ENCODE assay signal across 28 mouse cellular contexts in genomic region chr8:92902981-92903380, GRCm38 (mm10). TPM values are rescaled to one million over a fixed set of nuclear protein-coding genes. Genes with fewer than 3 reads are reported as not detected.
DNase-seq lines count a peak whose midpoint lies in the region; ATAC-seq and TF ChIP-seq lines count a peak whose summit lies in the region.
"Had no signal": no experiment of that assay in that cellular context is flagged by ENCODE, and none has a peak within 500 bp of the region (broad histone marks: within the 10 kb centered on the region; RNA-seq: fewer than 3 reads in every experiment).

No protein-coding gene starts in this region.

- no peak overlapping the region for H3K4me2 ChIP-seq in embryonic facial prominence, embryonic 14.5 days (ENCODE audit: low read depth, low read length)
- no peak overlapping the region for H3K4me2 ChIP-seq in midbrain, postnatal 0 days (ENCODE audit: low read depth, low read length, poor library complexity, severe bottlenecking)
- no peak overlapping the region for H3K4me2 ChIP-seq in midbrain, embryonic 16.5 days (ENCODE audit: low read length)
- H3K4me2 ChIP-seq: forebrain, embryonic 12.5 days; forebrain, embryonic 15.5 days; heart, embryonic 13.5 days; hindbrain, embryonic 14.5 days had no signal

- TF ChIP-seq CTCF in midbrain, postnatal 0 days (IDR thresholded peaks at IDR 0.05) = no peak

- no peaks in the 10 kb centered on the region for H3K36me3 ChIP-seq in embryonic facial prominence, embryonic 14.5 days (ENCODE audit: control insufficient read depth, insufficient read depth, low read length)
- no peaks in the 10 kb centered on the region for H3K36me3 ChIP-seq in embryonic facial prominence, embryonic 10.5 days (replicated peaks)
- peaks cover 2% of the 10 kb centered on the region; the same call in 1 of the 2 replicates for H3K36me3 ChIP-seq in midbrain, postnatal 0 days (ENCODE audit: insufficient read depth, low read length)
- H3K36me3 ChIP-seq in midbrain, embryonic 16.5 days (ENCODE audit: control insufficient read depth, insufficient read depth, low read length) = 0 out of 2 replicates have a peak, but pooled peaks cover 3% of the 10 kb centered on the region
- H3K36me3 ChIP-seq: forebrain, embryonic 12.5 days; forebrain, embryonic 15.5 days; heart, embryonic 13.5 days; hindbrain, embryonic 10.5 days had no signal

- ATAC-seq in embryonic facial prominence, embryonic 14.5 days (ENCODE audit: low read depth) = no peak
- no peak for ATAC-seq in midbrain, postnatal 0 days (ENCODE audit: low FRiP score)
- ATAC-seq in midbrain, embryonic 16.5 days = no peak
- ATAC-seq: CD4-positive, CD25-positive, alpha-beta regulatory T cell, adult 4 months; forebrain, embryonic 15.5 days; intestine, postnatal 0 days had no signal

- peak overlapping the region; percentile 55 for H3K27ac ChIP-seq in embryonic facial prominence, embryonic 14.5 days (replicated peaks; ENCODE audit: low read depth, low read length)
- no peak overlapping the region for H3K27ac ChIP-seq in embryonic facial prominence, embryonic 10.5 days (replicated peaks)
- no peak overlapping the region for H3K27ac ChIP-seq in midbrain, postnatal 0 days (ENCODE audit: low read depth, low read length)
- no peak overlapping the region for H3K27ac ChIP-seq in midbrain, embryonic 16.5 days (ENCODE audit: low read length)
- H3K27ac ChIP-seq: forebrain, embryonic 12.5 days; forebrain, embryonic 15.5 days; heart, embryonic 13.5 days; hindbrain, embryonic 10.5 days; hindbrain, embryonic 14.5 days had no signal

- no peak for DNase-seq in embryonic facial prominence, embryonic 14.5 days (ENCODE audit: low spot score)
- no peak for DNase-seq in embryonic facial prominence, embryonic 10.5 days (ENCODE audit: low spot score)
- peak; percentile 11 to 34 for DNase-seq in heart, postnatal 10 days
- DNase-seq in heart, postnatal 36 days = no peak
- peak; percentile 31 for DNase-seq in midbrain, postnatal 0 days (ENCODE audit: low spot score)
- DNase-seq: adrenal gland, adult 2 months; adrenal gland, postnatal 14 days; cerebellum, adult 11 months; cerebellum, adult 8-10 months; cerebellum, postnatal 36 days; embryo, embryonic 11 days; gastrocnemius, postnatal 36 days; kidney, adult 2 months had no signal

- WGBS in embryonic facial prominence, embryonic 14.5 days = 80% methylated on average over 2 of the region's 2 CpGs
- WGBS in embryonic facial prominence, embryonic 10.5 days = 78% methylated on average over 2 of the region's 2 CpGs
- WGBS in midbrain, postnatal 0 days = 77% methylated on average over 2 of the region's 2 CpGs
- WGBS in midbrain, embryonic 16.5 days = 73% methylated on average over 2 of the region's 2 CpGs

- no peak overlapping the region for H3K9ac ChIP-seq in embryonic facial prominence, embryonic 14.5 days (ENCODE audit: low read depth, low read length)
- no peak overlapping the region for H3K9ac ChIP-seq in midbrain, postnatal 0 days (replicated peaks; ENCODE audit: low read length, poor library complexity, severe bottlenecking)
- no peak overlapping the region for H3K9ac ChIP-seq in midbrain, embryonic 16.5 days (ENCODE audit: low read depth, low read length)
- H3K9ac ChIP-seq: forebrain, embryonic 12.5 days; forebrain, embryonic 15.5 days; heart, embryonic 13.5 days; hindbrain, embryonic 14.5 days had no signal

- H3K9me3 ChIP-seq in embryonic facial prominence, embryonic 14.5 days (ENCODE audit: control insufficient read depth, low read length) = no peaks in the 10 kb centered on the region
- no peaks in the 10 kb centered on the region for H3K9me3 ChIP-seq in embryonic facial prominence, embryonic 10.5 days
- H3K9me3 ChIP-seq in midbrain, postnatal 0 days (ENCODE audit: low read length) = no peaks in the 10 kb centered on the region
- no peaks in the 10 kb centered on the region for H3K9me3 ChIP-seq in midbrain, embryonic 16.5 days (replicated peaks; ENCODE audit: control insufficient read depth, low read length, poor library complexity, severe bottlenecking)
- H3K9me3 ChIP-seq: forebrain, embryonic 12.5 days; forebrain, embryonic 15.5 days; heart, embryonic 13.5 days; hindbrain, embryonic 10.5 days had no signal

- H3K4me3 ChIP-seq in embryonic facial prominence, embryonic 14.5 days (ENCODE audit: low read depth, low read length) = no peak overlapping the region
- H3K4me3 ChIP-seq in embryonic facial prominence, embryonic 10.5 days = no peak overlapping the region
- H3K4me3 ChIP-seq in midbrain, postnatal 0 days (ENCODE audit: low read depth, low read length) = no peak overlapping the region
- H3K4me3 ChIP-seq in midbrain, embryonic 16.5 days (ENCODE audit: low read depth, low read length) = no peak overlapping the region
- H3K4me3 ChIP-seq: erythroblast, embryonic 14.5 days; forebrain, embryonic 12.5 days; forebrain, embryonic 15.5 days; heart, embryonic 13.5 days; hindbrain, embryonic 10.5 days had no signal

- H3K4me1 ChIP-seq in embryonic facial prominence, embryonic 14.5 days (ENCODE audit: control insufficient read depth, insufficient read depth, low read length) = peaks cover 6% of the 10 kb centered on the region; the same call in 1 of the 2 replicates
- H3K4me1 ChIP-seq in embryonic facial prominence, embryonic 10.5 days = 0 out of 2 replicates have a peak, but pooled peaks cover 5% of the 10 kb centered on the region
- H3K4me1 ChIP-seq in midbrain, postnatal 0 days (ENCODE audit: insufficient read depth, low read length) = no peaks in the 10 kb centered on the region
- H3K4me1 ChIP-seq in midbrain, embryonic 16.5 days (ENCODE audit: control insufficient read depth, insufficient read depth, low read length) = no peaks in the 10 kb centered on the region
- H3K4me1 ChIP-seq: forebrain, embryonic 12.5 days; forebrain, embryonic 15.5 days; heart, embryonic 13.5 days; hindbrain, embryonic 10.5 days had no signal

- no peaks in the 10 kb centered on the region for H3K27me3 ChIP-seq in embryonic facial prominence, embryonic 14.5 days (replicated peaks; ENCODE audit: control insufficient read depth, insufficient read depth, low read length)
- H3K27me3 ChIP-seq in embryonic facial prominence, embryonic 10.5 days (replicated peaks; ENCODE audit: low read depth, poor library complexity, severe bottlenecking) = no peaks in the 10 kb centered on the region
- H3K27me3 ChIP-seq in midbrain, postnatal 0 days (ENCODE audit: insufficient read depth, low read length) = no peaks in the 10 kb centered on the region
- no peaks in the 10 kb centered on the region for H3K27me3 ChIP-seq in midbrain, embryonic 16.5 days (ENCODE audit: control insufficient read depth, insufficient read depth, low read depth, low read length)
- H3K27me3 ChIP-seq: forebrain, embryonic 12.5 days; forebrain, embryonic 15.5 days; heart, embryonic 13.5 days had no signal

- intact Hi-C loops in heart, postnatal 10 days (cut with DNase I) = no loop called here
- intact Hi-C loops in heart, postnatal 36 days (cut with DNase I) = no loop called here

RNA-seq across cellular contexts. Expression of gene Capns2, which starts 1.8 kb away (rescaled TPM):
- polyA plus RNA-seq in embryonic facial prominence, embryonic 14.5 days (2014; fragmentation: Nextera tagmentation; extraction: Ambion mirVana) = 17.6 and 17.9 TPM in 2 replicates
- polyA plus RNA-seq in embryonic facial prominence, embryonic 10.5 days (2016; fragmentation: Nextera tagmentation; extraction: Ambion mirVana) = 0.25 TPM in 1 of 2 replicates, not detected in the other
- not detected for total RNA-seq in heart, postnatal 10 days (2021)
- not detected for total RNA-seq in heart, postnatal 36 days (2021)
- total RNA-seq in midbrain, postnatal 0 days (2014; rRNA removed) = 1.7 and 3.9 TPM in 2 replicates
- polyA plus RNA-seq in midbrain, postnatal 0 days (2015; fragmentation: Nextera tagmentation; extraction: Ambion mirVana) = 0.26 and 0.45 TPM in 2 replicates
- polyA plus RNA-seq in midbrain, embryonic 16.5 days (2015; fragmentation: Nextera tagmentation; extraction: Ambion mirVana) = 0.19 TPM in 1 of 2 replicates, not detected in the other
- total RNA-seq: adrenal gland, postnatal 14 days; gastrocnemius, adult 8-10 months; gastrocnemius, postnatal 36 days; heart, adult 18-20 months; heart, postnatal 25 days had no signal
- polyA plus RNA-seq: adrenal gland, adult 2 months; C2C12; CD4-positive, CD25-positive, alpha-beta regulatory T cell, adult 4 months; embryonic facial prominence, embryonic 11.5 days; erythroblast, embryonic 14.5 days had no signal

RNA-seq across cellular contexts. Expression of gene Lpcat2, which starts 47.8 kb away (rescaled TPM):
- 10.2 and 14.1 TPM in 2 replicates for polyA plus RNA-seq in embryonic facial prominence, embryonic 14.5 days (2014; fragmentation: Nextera tagmentation; extraction: Ambion mirVana)
- 3.1 and 4.3 TPM in 2 replicates for polyA plus RNA-seq in embryonic facial prominence, embryonic 10.5 days (2016; fragmentation: Nextera tagmentation; extraction: Ambion mirVana)
- 1 to 10 TPM; 1.9 to 2.5 TPM for total RNA-seq in heart, postnatal 10 days (2021)
- 1 to 10 TPM; 1.2 to 1.6 TPM for total RNA-seq in heart, postnatal 36 days (2021)
- 5.0 and 6.2 TPM in 2 replicates for total RNA-seq in midbrain, postnatal 0 days (2014; rRNA removed)
- 8.9 and 11.2 TPM in 2 replicates for polyA plus RNA-seq in midbrain, postnatal 0 days (2015; fragmentation: Nextera tagmentation; extraction: Ambion mirVana)
- 8.5 and 10.4 TPM in 2 replicates for polyA plus RNA-seq in midbrain, embryonic 16.5 days (2015; fragmentation: Nextera tagmentation; extraction: Ambion mirVana)

RNA-seq across cellular contexts. Expression of gene Slc6a2, which starts 56.9 kb away (rescaled TPM):
- polyA plus RNA-seq in embryonic facial prominence, embryonic 14.5 days (2014; fragmentation: Nextera tagmentation; extraction: Ambion mirVana) = 1.00 and 1.7 TPM in 2 replicates
- 0.02 and 0.11 TPM in 2 replicates for polyA plus RNA-seq in embryonic facial prominence, embryonic 10.5 days (2016; fragmentation: Nextera tagmentation; extraction: Ambion mirVana)
- under 1 TPM; 0.10 to 0.12 TPM for total RNA-seq in heart, postnatal 10 days (2021)
- total RNA-seq in heart, postnatal 36 days (2021) = under 1 TPM; 0.05 to 0.11 TPM
- 3.4 and 7.6 TPM in 2 replicates for total RNA-seq in midbrain, postnatal 0 days (2014; rRNA removed)
- 0.14 and 0.23 TPM in 2 replicates for polyA plus RNA-seq in midbrain, postnatal 0 days (2015; fragmentation: Nextera tagmentation; extraction: Ambion mirVana)
- polyA plus RNA-seq in midbrain, embryonic 16.5 days (2015; fragmentation: Nextera tagmentation; extraction: Ambion mirVana) = 0.47 and 0.90 TPM in 2 replicates
- total RNA-seq: MEL had no signal
- polyA plus RNA-seq: C2C12; CD4-positive, CD25-positive, alpha-beta regulatory T cell, adult 4 months; erythroblast, embryonic 14.5 days; forebrain, embryonic 12.5 days; intestine, postnatal 0 days had no signal

Comparison
In these comparisons a context has a peak if more than half of its experiments do, and no peak if none do; other contexts are left out.
1. DNase-seq: peak in heart, postnatal 10 days (2 of 2) and midbrain, postnatal 0 days (single experiment); none in embryonic facial prominence, embryonic 14.5 days (single experiment), embryonic facial prominence, embryonic 10.5 days (single experiment) and heart, postnatal 36 days (0 of 2).
2. RNA of gene Capns2, which starts 1.8 kb away (polyA plus RNA-seq): 17.6 to 17.9 TPM in embryonic facial prominence, embryonic 14.5 days; 0.26 to 0.45 TPM in midbrain, postnatal 0 days, 0.19 TPM in midbrain, embryonic 16.5 days and 0.25 TPM in embryonic facial prominence, embryonic 10.5 days; every median in the first group is over 10 times any median in the second.